Mouse (Mus musculus) midbrain, embryonic 12.5 days (tissue): ENCODE measurements around the gene Col28a1. TPM values are rescaled to one million over a fixed set of nuclear protein-coding genes. Genes with fewer than 3 reads are reported as not detected.

Source experiments
- ATAC-seq: fragments of 200-750 bp; cut with Nextera tagmentation; 2 replicates; pipeline ENCODE4 v1.8.0; 2017; ENCODE audit warnings: low read depth, moderate TSS enrichment, moderate library complexity; ENCODE audit not compliant: low FRiP score
- H3K27ac ChIP-seq: fragments of 300-500 bp; sonication (generic); replicated peaks from 2 replicates; pipeline ENCODE4 v1.5.1; 2016; ENCODE audit warnings: mild to moderate bottlenecking
- H3K27me3 ChIP-seq: fragments of 300-500 bp; sonication (generic); 2 replicates; pipeline ENCODE4 v1.6.1; 2016; ENCODE audit warnings: mild to moderate bottlenecking
- H3K36me3 ChIP-seq: fragments of 300-500 bp; sonication (generic); 2 replicates; pipeline ENCODE4 v1.6.1; 2016
- H3K4me1 ChIP-seq: fragments of 300-500 bp; sonication (generic); 2 replicates; pipeline ENCODE4 v1.6.1; 2016
- H3K4me2 ChIP-seq: fragments of 300-500 bp; sonication (generic); replicated peaks from 2 replicates; pipeline ENCODE4 v1.6.1; 2016; ENCODE audit warnings: mild to moderate bottlenecking, moderate library complexity
- H3K4me3 ChIP-seq: fragments of 300-500 bp; sonication (generic); 2 replicates; pipeline ENCODE4 v1.5.1; 2016; ENCODE audit warnings: mild to moderate bottlenecking
- H3K9ac ChIP-seq: fragments of 300-500 bp; sonication (generic); replicated peaks from 2 replicates; pipeline ENCODE4 v1.6.1; 2016; ENCODE audit warnings: mild to moderate bottlenecking, moderate library complexity
- H3K9me3 ChIP-seq: fragments of 300-500 bp; sonication (generic); 2 replicates; pipeline ENCODE4 v1.6.1; 2016; ENCODE audit warnings: mild to moderate bottlenecking
- WGBS: fragments of 180-500 bp; shearing (Covaris S2); methylation state at CpG from one replicate; pipeline ENCODE4 v1.1.7; 2016; 5-methylcytosine and 5-hydroxymethylcytosine counted together
- polyA plus RNA-seq: library from polyadenylated mRNA; unstranded; fragments of >200 nt; fragmentation: Nextera tagmentation; extraction: Ambion mirVana; gene quantifications from 2 replicates; pipeline ENCODE4 v1.2.1, GENCODE M21; 2016

Col28a1 gene
- polyA plus RNA-seq, 1 experiment from 2014 or later = not detected

DNA sequence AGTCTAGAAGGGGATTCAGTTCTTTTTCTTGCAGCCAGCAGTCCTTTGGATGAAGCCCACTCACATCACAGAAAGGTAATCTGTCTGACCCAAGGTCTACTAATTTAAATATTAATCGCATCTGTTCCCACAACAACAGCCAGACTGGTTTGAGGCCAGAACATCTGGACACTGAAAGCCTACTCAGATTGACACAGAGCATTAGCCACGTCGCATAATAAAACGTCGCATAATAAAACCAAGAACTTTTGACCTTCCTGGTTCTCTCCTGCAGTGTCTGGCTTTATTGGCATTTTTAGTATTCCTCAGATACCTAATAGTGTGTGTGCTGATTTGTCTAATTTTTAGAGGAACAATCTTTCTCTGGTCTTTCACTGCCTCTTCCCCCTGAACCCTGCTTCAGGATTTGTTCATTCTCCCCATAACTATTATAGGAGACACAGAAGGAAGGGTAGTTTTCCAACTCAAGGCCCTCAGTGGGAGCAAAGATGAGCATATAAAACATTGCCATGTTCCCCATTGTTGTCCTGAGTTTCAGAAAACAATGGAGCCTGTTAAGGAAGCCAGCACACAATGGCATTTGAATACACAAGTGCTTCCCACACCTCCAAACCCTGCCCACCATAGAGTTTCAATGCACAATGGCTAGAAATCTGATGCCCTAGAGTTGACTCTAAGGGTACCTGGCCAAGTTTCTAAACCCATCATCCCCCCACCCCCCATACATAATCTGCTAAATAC lies 221.2 kb downstream of the Col28a1 start:
- H3K36me3 ChIP-seq = no peaks in the 10 kb centered on the region
- no peak overlapping the region for H3K4me3 ChIP-seq
- H3K9ac ChIP-seq = no peak overlapping the region
- peaks cover 9% of the 10 kb centered on the region; the same call in 1 of the 2 replicates for H3K4me1 ChIP-seq
- H3K4me2 ChIP-seq = no peak overlapping the region
- H3K9me3 ChIP-seq = no peaks in the 10 kb centered on the region
- H3K27me3 ChIP-seq = no peaks in the 10 kb centered on the region
- ATAC-seq = peak; percentile 44; the same call in 1 of the 2 replicates
- WGBS = 31% methylated on average over 5 of the region's 5 CpGs
- H3K27ac ChIP-seq = no peak overlapping the region

DNA sequence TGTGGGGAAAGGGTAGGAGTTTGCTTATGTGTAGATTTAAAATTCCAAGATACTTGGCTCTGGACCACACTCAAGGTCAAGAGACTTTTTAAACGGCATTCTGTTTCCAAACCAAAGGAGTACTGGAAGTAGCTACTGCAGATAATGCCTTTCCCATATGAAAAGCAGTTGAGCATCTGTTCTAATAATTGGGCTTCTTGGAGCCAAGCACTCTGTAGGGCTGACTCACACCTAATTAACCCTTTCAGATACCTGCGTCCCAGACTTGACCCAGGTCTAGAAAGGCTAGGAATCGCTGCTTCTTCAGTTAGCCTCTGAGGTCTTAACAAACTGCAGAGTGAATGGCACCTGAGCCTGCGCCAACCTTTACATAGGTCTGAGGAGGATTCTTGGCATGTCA lies 223.0 kb downstream of the Col28a1 start:
- Histone ChIP-seq H3K27me3 (no peaks in the 10 kb centered on the region), H3K9ac (no peak overlapping the region), H3K4me3 (no peak overlapping the region), H3K36me3 (no peaks in the 10 kb centered on the region), H3K4me1 (peaks cover 12% of the 10 kb centered on the region; the same call in 1 of the 2 replicates), H3K4me2 (no peak overlapping the region), H3K9me3 (no peaks in the 10 kb centered on the region), H3K27ac (no peak overlapping the region)
- WGBS = 88% methylated on average over 4 of the region's 4 CpGs
- ATAC-seq = no peak

- Histone ChIP-seq H3K9ac (no peak overlapping the region), H3K27ac (no peak overlapping the region), H3K4me3 (no peak overlapping the region), H3K4me1 (peaks cover 10% of the 10 kb centered on the region; the same call in 1 of the 2 replicates), H3K27me3 (no peaks in the 10 kb centered on the region), H3K4me2 (no peak overlapping the region), H3K36me3 (no peaks in the 10 kb centered on the region), H3K9me3 (no peaks in the 10 kb centered on the region)
- peak; percentile 41; the same call in 1 of the 2 replicates for ATAC-seq
- WGBS = 63% methylated on average over 11 of the region's 11 CpGs
Observed at GRCm38 (mm10) chr6:7965833-7966522, 226.4 kb downstream of the Col28a1 start.

DNA sequence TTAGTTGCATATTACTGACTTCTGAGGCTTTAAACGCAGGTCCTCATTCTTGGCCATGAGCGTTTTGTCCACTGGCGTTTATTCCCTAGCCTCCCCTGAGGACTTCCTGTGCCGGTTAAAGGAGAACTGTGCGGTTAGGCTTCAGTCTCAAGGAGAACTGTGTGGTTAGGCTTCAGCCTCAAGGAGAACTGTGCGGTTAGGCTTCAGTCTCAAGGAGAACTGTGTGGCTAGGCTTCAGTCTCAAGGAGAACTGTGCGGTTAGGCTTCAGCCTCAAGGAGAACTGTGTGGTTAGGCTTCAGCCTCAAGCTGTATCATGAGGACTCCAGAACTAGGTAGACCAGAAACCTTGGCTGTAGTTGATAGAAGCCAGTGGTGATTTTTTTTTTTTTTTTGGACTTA lies 229.7 kb downstream of the Col28a1 start:
- ATAC-seq = no peak

DNA sequence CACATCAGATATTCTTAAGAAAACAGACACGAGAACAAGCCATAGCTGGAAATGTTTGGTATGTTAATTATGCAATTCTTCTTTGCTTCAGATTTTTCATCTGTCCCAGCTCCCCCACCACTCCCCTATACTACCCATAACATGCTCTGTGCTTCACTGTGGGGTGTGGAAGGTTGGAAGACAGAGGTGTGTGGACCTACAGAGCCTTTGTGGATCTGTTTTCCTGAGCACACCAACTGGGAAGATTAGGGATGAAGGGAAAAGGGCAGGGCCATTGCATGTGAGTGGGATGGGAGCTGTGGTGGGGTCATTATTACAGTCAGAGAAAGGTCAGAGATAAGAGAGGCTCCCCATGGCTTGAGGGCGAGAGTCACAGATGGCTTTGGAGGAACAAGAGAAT lies 240.2 kb downstream of the Col28a1 start:
- no peaks in the 10 kb centered on the region for H3K9me3 ChIP-seq
- H3K4me3 ChIP-seq = no peak overlapping the region
- H3K4me1 ChIP-seq = no peaks in the 10 kb centered on the region
- H3K27me3 ChIP-seq = no peaks in the 10 kb centered on the region
- H3K9ac ChIP-seq = no peak overlapping the region
- no peak overlapping the region for H3K27ac ChIP-seq
- WGBS = 47% methylated on average over 2 of the region's 2 CpGs
- H3K4me2 ChIP-seq = no peak overlapping the region
- ATAC-seq = 0 out of 2 replicates have a peak, but pooled peaks have one; percentile 23
- H3K36me3 ChIP-seq = no peaks in the 10 kb centered on the region

More for the DNA sequence above, 229.7 kb downstream of the Col28a1 start:
- peaks cover 7% of the 10 kb centered on the region; the same call in 1 of the 2 replicates for H3K4me1 ChIP-seq
- 91% methylated on average over 7 of the region's 7 CpGs for WGBS
- no peak overlapping the region for H3K4me3 ChIP-seq
- no peaks in the 10 kb centered on the region for H3K9me3 ChIP-seq
- no peak overlapping the region for H3K27ac ChIP-seq
- H3K4me2 ChIP-seq = no peak overlapping the region
- no peaks in the 10 kb centered on the region for H3K27me3 ChIP-seq
- no peak overlapping the region for H3K9ac ChIP-seq
- H3K36me3 ChIP-seq = no peaks in the 10 kb centered on the region

GRCm38 (mm10) chr6:7951778-7952177 lies 240.6 kb downstream of the Col28a1 start:
- Histone ChIP-seq H3K9me3 (no peaks in the 10 kb centered on the region), H3K4me1 (no peaks in the 10 kb centered on the region), H3K9ac (no peak overlapping the region), H3K36me3 (no peaks in the 10 kb centered on the region), H3K27me3 (no peaks in the 10 kb centered on the region), H3K4me3 (no peak overlapping the region), H3K4me2 (no peak overlapping the region), H3K27ac (no peak overlapping the region)
- ATAC-seq = no peak

Other genes with a start within 250 kb of the Col28a1 start
- 27.6 and 29.0 TPM in 2 replicates for gene Mios, start 16.6 kb upstream of the Col28a1 start, polyA plus RNA-seq
- 149 and 155 TPM in 2 replicates for gene Rpa3, start 66.6 kb upstream of the Col28a1 start, polyA plus RNA-seq
- 29.7 and 32.1 TPM in 2 replicates for gene Umad1, start 66.7 kb upstream of the Col28a1 start, polyA plus RNA-seq
- gene Gm45062, start 66.8 kb upstream of the Col28a1 start, polyA plus RNA-seq = 15.8 and 20.5 TPM in 2 replicates